Mouse (Mus musculus): ENCODE measurements around the gene Chchd4.
A peak's percentile ranks its signal among the peaks of the same experiment; 100 is the strongest.

Gene Chchd4

GRCm38 (mm10) chr6:91472868-91473804, at the start of gene Chchd4, which contains the start of gene Tmem43:
Gene Chchd4 (minus strand): TSS chr6:91473546.
Gene Tmem43 (plus strand): TSS chr6:91473703.
- DNase-seq (ENCODE audit: low read depth), result peak; percentile 100

- DNase-seq (ENCODE audit: low read depth), result no peak
Observed at GRCm38 (mm10) chr6:91522816-91523215, 49.5 kb upstream of the Chchd4 start.

- peak; percentile 10 for DNase-seq (ENCODE audit: low read depth)
Observed at GRCm38 (mm10) chr6:91518454-91519020, 45.2 kb upstream of the Chchd4 start.

GRCm38 (mm10) chr6:91515545-91516449, 42.5 kb upstream of the Chchd4 start, which contains the start of the genes Xpc and Lsm3:
Gene Xpc (minus strand): TSS chr6:91515888.
Gene Lsm3 (plus strand): TSS chr6:91515928.
- peak; percentile 96 for DNase-seq (ENCODE audit: low read depth)

- DNase-seq (ENCODE audit: low read depth), result peak; percentile 52
Observed at GRCm38 (mm10) chr6:91514737-91515362, 41.5 kb upstream of the Chchd4 start.

GRCm38 (mm10) chr6:91514135-91514534, 40.8 kb upstream of the Chchd4 start:
- DNase-seq (ENCODE audit: low read depth), result peak; percentile 12

GRCm38 (mm10) chr6:91510211-91510610, 36.9 kb upstream of the Chchd4 start:
- DNase-seq (ENCODE audit: low read depth), result no peak

- peak; percentile 84 for DNase-seq (ENCODE audit: low read depth)
Observed at GRCm38 (mm10) chr6:91509326-91509725, 36.0 kb upstream of the Chchd4 start.

GRCm38 (mm10) chr6:91508041-91508440, 34.7 kb upstream of the Chchd4 start:
- no peak for DNase-seq (ENCODE audit: low read depth)

GRCm38 (mm10) chr6:91506036-91506435, 32.7 kb upstream of the Chchd4 start:
- DNase-seq (ENCODE audit: low read depth), result peak; percentile 95

- no peak for DNase-seq (ENCODE audit: low read depth)
Observed at GRCm38 (mm10) chr6:91503302-91503701, 30.0 kb upstream of the Chchd4 start.

- no peak for DNase-seq (ENCODE audit: low read depth)
Observed at GRCm38 (mm10) chr6:91494526-91494925, 21.2 kb upstream of the Chchd4 start.

- DNase-seq (ENCODE audit: low read depth), result peak; percentile 91
Observed at GRCm38 (mm10) chr6:91493053-91493452, 19.7 kb upstream of the Chchd4 start.

- DNase-seq (ENCODE audit: low read depth), result peak; percentile 16
Observed at GRCm38 (mm10) chr6:91491004-91491403, 17.7 kb upstream of the Chchd4 start.

- no peak for DNase-seq (ENCODE audit: low read depth)
Observed at GRCm38 (mm10) chr6:91489872-91490271, 16.5 kb upstream of the Chchd4 start.

- peak; percentile 97 for DNase-seq (ENCODE audit: low read depth)
Observed at GRCm38 (mm10) chr6:91488496-91489212, 15.3 kb upstream of the Chchd4 start.

GRCm38 (mm10) chr6:91486736-91487453, 13.5 kb upstream of the Chchd4 start:
- no peak for DNase-seq (ENCODE audit: low read depth)

GRCm38 (mm10) chr6:91483371-91483770, 10.0 kb upstream of the Chchd4 start:
- DNase-seq (ENCODE audit: low read depth), result no peak

- DNase-seq (ENCODE audit: low read depth), result peak; percentile 46
Observed at GRCm38 (mm10) chr6:91476541-91476940, 3.2 kb upstream of the Chchd4 start.
